Mouse (Mus musculus): ENCODE results near the gene Ckap2. TPM values are rescaled to one million over a fixed set of nuclear protein-coding genes. Genes with fewer than 3 reads are reported as not detected.

Gene Ckap2
- total RNA-seq (2021) = 1 to 10 TPM; 2.9 to 3.2 TPM
- long read RNA-seq, experiment 1, partial matches to known transcripts = 0 of 1 reads
- long read RNA-seq, experiment 1, other reads (novel, unspliced or antisense) = 0 of 1 reads
- long read RNA-seq, experiment 2, partial matches to known transcripts = 1 of 5 reads
- long read RNA-seq, experiment 2, other reads (novel, unspliced or antisense) = 1 of 5 reads

DNA sequence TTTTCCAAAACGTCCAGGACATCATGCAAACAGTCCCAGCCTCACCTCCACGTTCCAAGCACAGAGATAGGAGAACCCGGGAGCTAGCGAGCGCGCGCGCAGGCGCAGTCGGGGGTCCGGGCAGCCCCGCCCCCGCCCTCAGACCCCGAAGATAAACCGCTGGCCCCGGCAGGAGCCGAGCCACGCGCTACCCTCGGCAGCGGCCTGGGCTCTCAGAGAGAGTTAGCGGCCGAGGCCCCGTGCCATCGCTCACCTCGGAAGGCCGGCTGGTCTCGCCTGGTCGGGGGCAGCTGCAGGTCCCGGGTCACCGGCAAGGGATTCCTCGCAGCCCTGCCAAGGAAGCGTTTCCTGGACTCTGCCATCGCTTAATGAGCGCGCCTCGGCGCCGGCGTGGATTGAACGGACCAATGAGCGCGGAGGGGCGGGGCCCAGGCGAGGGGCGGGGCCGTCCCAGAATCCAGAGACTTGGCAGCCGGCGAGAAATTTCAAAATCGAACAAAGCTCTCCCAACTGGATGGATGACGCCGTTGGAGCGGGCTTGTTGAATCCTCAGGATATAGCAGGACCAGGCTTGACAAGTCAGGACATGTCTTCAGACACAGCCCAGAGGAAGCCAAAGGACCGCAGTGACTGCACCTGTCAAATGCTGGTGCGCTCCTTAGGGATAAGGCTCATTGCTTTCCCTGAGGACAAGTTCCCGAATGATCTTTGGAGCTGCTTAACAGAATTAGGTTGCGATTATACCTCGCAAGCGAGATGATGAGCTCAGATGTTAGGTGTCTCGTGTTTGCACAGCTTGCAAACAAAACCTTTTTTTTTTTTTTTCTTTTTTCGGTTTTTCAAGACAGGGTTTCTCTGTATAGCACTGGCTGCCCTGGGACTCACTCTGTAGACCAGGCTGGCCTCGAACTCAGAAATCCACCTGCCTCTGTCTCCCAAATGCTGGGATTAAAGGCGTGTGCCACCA lies at the start of gene Ckap2:
TSS of gene Ckap2 (minus strand) at position 389 of the 967 bp plus-strand sequence.
- intact Hi-C loops (cut with DNase I; ENCODE audit: low total_unique reads) = loop anchor here (10.0 kb wide), 1 partner anchor 131 kb away; no protein-coding TSS in a partner anchor
- peak; percentile 91 for DNase-seq

- DNase-seq = no peak
- intact Hi-C loops (cut with DNase I; ENCODE audit: low total_unique reads) = no loop called here
These were observed 43.0 kb upstream of the Ckap2 start for GRCm38 (mm10) chr8:22228621-22229020.

DNA sequence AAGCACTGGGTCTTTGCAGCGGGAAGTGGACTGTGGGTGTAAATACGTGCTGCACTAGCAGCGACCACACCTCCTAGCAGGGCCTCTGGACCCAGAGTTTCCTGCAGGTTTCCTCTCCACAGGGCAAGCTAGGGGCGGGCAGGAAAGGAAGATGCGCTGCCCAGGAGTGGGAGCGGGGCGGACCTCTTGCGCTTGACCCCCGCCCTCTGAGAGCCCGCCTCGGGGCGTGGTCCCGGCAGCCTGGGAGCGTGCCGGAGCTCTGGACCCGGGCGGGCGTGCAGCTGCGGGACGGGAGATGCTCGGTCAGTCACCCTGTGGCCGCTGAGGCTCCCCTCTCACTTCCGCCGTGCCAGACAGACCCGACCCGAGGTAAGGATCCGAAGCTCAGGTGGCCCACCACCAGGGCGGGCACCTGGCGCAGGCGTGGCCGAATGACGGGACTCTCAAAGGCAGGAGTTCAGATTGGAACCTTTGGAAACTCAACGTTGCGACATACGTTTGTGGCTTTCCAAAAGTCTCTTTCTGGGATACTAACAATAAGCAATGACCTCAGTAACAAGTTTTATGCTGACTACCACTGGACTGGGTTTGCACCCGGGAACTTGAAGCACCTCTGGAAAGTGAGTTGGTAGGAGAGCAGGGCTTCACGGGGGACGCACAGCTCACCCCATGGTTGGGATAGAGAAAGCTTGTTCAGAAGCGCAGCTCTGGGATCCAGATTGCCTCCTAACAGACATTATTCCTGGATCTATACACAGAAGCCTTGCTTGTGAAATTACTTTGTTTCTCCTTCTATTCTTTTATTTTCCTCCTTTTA lies 41.6 kb upstream of the Ckap2 start, which contains the start of gene Thsd1:
TSS of gene Thsd1 (plus strand) at position 253 of the 817 bp plus-strand sequence.
- intact Hi-C loops (cut with DNase I; ENCODE audit: low total_unique reads) = no loop called here
- peak; percentile 72 for DNase-seq

DNA sequence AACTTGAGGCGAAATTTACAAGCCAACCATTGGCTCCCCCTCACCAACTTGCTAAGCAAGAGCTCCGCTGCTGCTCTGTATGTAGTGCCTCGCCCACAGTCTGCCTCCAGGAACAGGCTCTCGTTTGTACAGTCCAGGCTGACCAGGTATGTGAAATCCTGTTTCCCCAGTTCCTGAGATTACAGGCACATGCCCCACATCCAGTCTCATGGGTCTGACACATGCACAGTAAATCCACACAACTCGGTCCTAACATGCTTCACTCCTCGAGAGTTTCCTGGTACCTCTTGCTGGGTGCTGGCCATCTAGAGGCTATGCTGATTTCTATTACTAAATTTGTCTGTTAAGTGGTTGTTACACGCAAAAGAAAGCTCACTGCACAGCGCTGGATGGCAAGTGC lies 40.7 kb upstream of the Ckap2 start:
- DNase-seq = no peak
- intact Hi-C loops (cut with DNase I; ENCODE audit: low total_unique reads) = no loop called here

- DNase-seq = no peak
- intact Hi-C loops (cut with DNase I; ENCODE audit: low total_unique reads) = no loop called here
These were observed 29.2 kb upstream of the Ckap2 start for GRCm38 (mm10) chr8:22214826-22215225.

GRCm38 (mm10) chr8:22209012-22209411 lies 23.4 kb upstream of the Ckap2 start:
- intact Hi-C loops (cut with DNase I; ENCODE audit: low total_unique reads) = no loop called here
- no peak for DNase-seq

DNA sequence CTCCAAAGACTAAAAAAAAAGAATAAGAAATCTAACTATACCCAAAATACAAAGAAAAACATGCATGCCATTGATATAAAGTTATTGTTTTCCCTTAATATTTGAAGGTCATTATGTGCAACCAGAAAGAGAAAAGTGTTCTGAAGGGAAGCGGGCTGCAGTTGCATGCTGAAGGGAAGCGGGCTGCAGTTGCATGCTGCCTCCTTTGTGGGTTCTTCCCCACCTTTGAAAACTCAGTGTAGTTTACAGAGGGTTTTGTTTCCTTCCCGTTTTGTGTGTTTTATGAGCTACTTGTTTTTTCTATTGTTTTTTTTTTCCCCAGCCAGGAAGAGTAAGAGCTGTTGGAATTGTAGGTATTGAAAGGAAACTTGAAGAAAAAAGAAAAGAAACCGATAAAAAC lies 21.9 kb upstream of the Ckap2 start:
- intact Hi-C loops (cut with DNase I; ENCODE audit: low total_unique reads) = no loop called here
- DNase-seq = no peak

GRCm38 (mm10) chr8:22199481-22199880 lies 13.9 kb upstream of the Ckap2 start:
- no peak for DNase-seq
- intact Hi-C loops (cut with DNase I; ENCODE audit: low total_unique reads) = no loop called here

DNA sequence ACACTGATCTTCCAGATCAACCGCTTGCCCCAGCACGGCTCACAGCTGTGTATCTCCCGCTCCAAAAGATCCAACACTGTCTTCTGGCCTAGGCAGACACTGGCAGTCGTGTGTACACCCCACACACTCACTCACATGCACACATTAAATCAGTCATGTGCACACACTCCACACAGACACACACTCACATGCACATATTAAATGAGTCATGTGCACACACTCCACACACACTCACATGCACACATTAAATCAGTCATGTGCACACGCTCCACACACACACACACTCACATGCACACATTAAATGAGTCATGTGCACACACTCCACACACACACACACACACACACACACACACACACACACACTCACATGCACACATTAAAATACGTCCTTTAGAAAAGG lies 12.3 kb upstream of the Ckap2 start:
- DNase-seq = no peak
- intact Hi-C loops (cut with DNase I; ENCODE audit: low total_unique reads) = no loop called here

DNA sequence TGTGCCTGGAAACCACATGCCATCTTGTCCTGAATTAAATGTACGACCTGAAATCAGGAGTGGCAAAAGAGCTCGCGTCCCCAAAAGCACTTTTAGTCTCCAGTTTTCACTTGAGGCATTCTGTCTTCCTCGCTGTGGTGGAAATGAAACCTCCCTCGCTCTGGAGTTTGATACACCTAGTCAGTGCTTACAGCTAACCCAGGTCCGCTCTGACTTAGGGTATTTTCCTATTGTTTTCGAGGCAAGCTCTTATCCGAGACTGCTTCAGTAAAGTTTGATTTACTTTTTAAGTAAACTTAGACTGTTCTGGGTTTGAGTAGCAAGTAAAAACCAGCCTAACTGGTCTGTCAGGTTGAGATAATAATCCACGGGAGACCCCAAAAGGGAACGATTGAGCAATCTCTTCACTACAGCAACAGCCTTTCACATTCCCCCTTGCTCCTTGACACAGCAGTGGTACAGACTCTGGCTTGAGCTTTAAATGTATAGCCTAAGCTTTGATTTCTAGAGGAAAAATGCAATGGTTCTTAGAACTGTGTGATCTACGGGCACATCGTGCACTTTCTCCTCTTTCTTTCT lies 7.9 kb upstream of the Ckap2 start:
- intact Hi-C loops (cut with DNase I; ENCODE audit: low total_unique reads) = no loop called here
- no peak for DNase-seq

GRCm38 (mm10) chr8:22192660-22193431 lies 7.2 kb upstream of the Ckap2 start, which contains the start of gene Vps36:
Vps36 (plus strand) TSS chr8:22192809.
- intact Hi-C loops (cut with DNase I; ENCODE audit: low total_unique reads) = no loop called here

GRCm38 (mm10) chr8:22184884-22185283 lies 735 bp downstream of the Ckap2 start:
- intact Hi-C loops (cut with DNase I; ENCODE audit: low total_unique reads) = loop anchor here (10.0 kb wide), 1 partner anchor 130 kb away; no protein-coding TSS in a partner anchor
- no peak for DNase-seq

More at GRCm38 (mm10) chr8:22192660-22193431, 7.2 kb upstream of the Ckap2 start, which contains the start of gene Vps36:
- DNase-seq = peak; percentile 89

DNA sequence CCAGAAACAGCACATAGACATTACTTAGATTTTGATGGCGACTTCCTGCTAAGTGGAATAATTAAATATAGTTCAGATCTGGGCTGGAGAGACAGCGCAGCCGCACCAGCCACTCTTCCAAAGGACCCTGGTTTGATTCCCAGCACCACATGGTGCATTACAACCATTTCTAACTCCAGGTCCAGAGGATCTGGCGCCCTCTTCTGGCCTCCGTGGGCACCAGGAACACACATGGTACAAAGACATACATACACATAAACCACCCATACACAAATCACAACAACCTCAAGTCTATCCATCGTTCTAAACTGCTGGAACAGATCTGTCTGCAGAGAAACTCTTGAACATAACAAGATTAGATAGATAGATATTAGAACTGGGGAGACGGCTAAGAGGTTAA lies 9.7 kb downstream of the Ckap2 start:
- DNase-seq = no peak
- intact Hi-C loops (cut with DNase I; ENCODE audit: low total_unique reads) = no loop called here

- intact Hi-C loops (cut with DNase I; ENCODE audit: low total_unique reads) = no loop called here
- DNase-seq = no peak
These were observed 16.5 kb downstream of the Ckap2 start for GRCm38 (mm10) chr8:22169167-22169566.

- peak; percentile 91 for DNase-seq
- intact Hi-C loops (cut with DNase I; ENCODE audit: low total_unique reads) = no loop called here
These were observed 19.5 kb downstream of the Ckap2 start, which contains the start of gene Nek3 for GRCm38 (mm10) chr8:22166080-22166603. Nek3 (minus strand) TSS chr8:22166435.

GRCm38 (mm10) chr8:22165251-22166079 lies 20.2 kb downstream of the Ckap2 start:
- DNase-seq = no peak
- intact Hi-C loops (cut with DNase I; ENCODE audit: low total_unique reads) = no loop called here

- no peak for DNase-seq
- intact Hi-C loops (cut with DNase I; ENCODE audit: low total_unique reads) = no loop called here
These were observed 21.2 kb downstream of the Ckap2 start for GRCm38 (mm10) chr8:22164431-22164830.
